Mouse (Mus musculus) liver, postnatal 0 days (tissue): ENCODE data around the gene Gabrp.

Experiments used
- CTCF ChIP-seq: sonication (generic); IDR thresholded peaks from 2 replicates; pipeline ENCODE4 v1.5.1; 2016; ENCODE audit warnings: antibody characterized with exemption, low read depth
- EP300 ChIP-seq: IDR thresholded peaks from 2 replicates; pipeline ENCODE4 v1.6.1; 2016; ENCODE audit warnings: antibody characterized with exemption, low read depth, mild to moderate bottlenecking

- TF ChIP-seq CTCF (no peak), EP300 (no peak)
Measured at GRCm38 (mm10) chr11:33596655-33597054, 17.9 kb upstream of the Gabrp start.
